Mouse (Mus musculus) ES-Bruce4 (cell line): ENCODE data around the gene Phlpp2.

Experiments
- CTCF ChIP-seq: IDR thresholded peaks from one replicate; pipeline ENCODE4 v1.8.1; 2011; ENCODE audit warnings: low read depth, low read length
- EP300 ChIP-seq: IDR thresholded peaks from 2 replicates; pipeline ENCODE4 v1.6.1; 2011; ENCODE audit warnings: low read depth, low read length; ENCODE audit not compliant: insufficient read depth
- POLR2A ChIP-seq: IDR thresholded peaks from one replicate; pipeline ENCODE4 v1.8.1; 2011; ENCODE audit warnings: low read length; ENCODE audit not compliant: insufficient read depth

DNA sequence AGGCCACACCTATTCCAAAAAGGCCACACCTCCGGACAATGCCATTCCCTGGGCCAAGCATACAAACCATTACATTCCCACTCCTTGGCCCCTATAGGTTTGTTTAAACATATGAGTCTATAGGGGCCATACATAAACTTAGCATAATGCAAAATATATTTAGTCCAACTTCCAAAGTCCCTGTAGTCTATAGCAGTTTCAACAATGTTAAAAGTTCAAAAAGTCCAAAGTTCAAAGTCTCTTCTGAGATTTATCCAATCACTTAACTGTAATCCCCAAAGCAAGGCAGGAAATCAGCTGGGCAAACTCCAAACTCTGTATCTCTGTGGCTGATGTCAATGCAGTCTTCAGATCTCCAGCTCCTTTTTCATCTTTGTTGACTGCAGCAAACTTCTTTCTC, 20.9 kb downstream of the Phlpp2 start:
- TF ChIP-seq POLR2A (no peak), CTCF (no peak), EP300 (no peak)
